Mouse (Mus musculus): ENCODE data around the gene Bscl2. TPM values are rescaled to one million over a fixed set of nuclear protein-coding genes. Genes with fewer than 3 reads are reported as not detected.
"Not testable (repeated sequence)": the region's sequence is repeated elsewhere in the genome, so short reads cannot be mapped to it uniquely, and the experiment has no call there.

Bscl2 gene
- total RNA-seq, 2 experiments from 2014 or later: 91.5 to 102 TPM

GRCm38 (mm10) chr19:8870381-8870780 is 33.1 kb downstream of the Bscl2 start:
- DNase-seq (ENCODE audit: low spot score in 2 of 2): not testable (repeated sequence)

GRCm38 (mm10) chr19:8870838-8871237 is 33.6 kb downstream of the Bscl2 start:
- DNase-seq (ENCODE audit: low spot score in 2 of 2): no peak

GRCm38 (mm10) chr19:8871267-8872186 is 34.3 kb downstream of the Bscl2 start, which contains the start of gene Ubxn1:
Gene Ubxn1 (plus strand): TSS chr19:8871496.
- peak; percentile 80 to 97 for DNase-seq (ENCODE audit: low spot score in 2 of 2)

- DNase-seq (ENCODE audit: low spot score in 2 of 2): no peak
Measured at GRCm38 (mm10) chr19:8872266-8872840, 35.1 kb downstream of the Bscl2 start.

- no peak for DNase-seq (ENCODE audit: low spot score in 2 of 2)
Measured at GRCm38 (mm10) chr19:8875031-8875430, 37.8 kb downstream of the Bscl2 start.

GRCm38 (mm10) chr19:8880311-8881033 is 43.2 kb downstream of the Bscl2 start, which contains the start of gene Uqcc3:
Gene Uqcc3 (minus strand): TSS chr19:8880923.
- DNase-seq (ENCODE audit: low spot score in 2 of 2): peak; percentile 72 to 83

- no peak for DNase-seq (ENCODE audit: low spot score in 2 of 2)
Measured at GRCm38 (mm10) chr19:8881034-8881392, 43.7 kb downstream of the Bscl2 start.

GRCm38 (mm10) chr19:8883616-8884015 is 46.3 kb downstream of the Bscl2 start, which contains the start of the genes Lbhd1 and Gm49403:
Gene Lbhd1 (plus strand): TSS chr19:8883732.
Gene Gm49403 (plus strand): TSS chr19:8883930.
- DNase-seq (ENCODE audit: low spot score in 2 of 2): no peak

- DNase-seq (ENCODE audit: low spot score in 2 of 2): no peak
Measured at GRCm38 (mm10) chr19:8886916-8887584, 49.8 kb downstream of the Bscl2 start.

GRCm38 (mm10) chr19:8887585-8888463 is 50.6 kb downstream of the Bscl2 start:
- DNase-seq (ENCODE audit: low spot score in 2 of 2): no peak

GRCm38 (mm10) chr19:8888511-8889385 is 51.5 kb downstream of the Bscl2 start, which contains the start of the genes 1810009A15Rik and Gm49416:
Gene 1810009A15Rik (plus strand): TSS chr19:8888853.
Gene Gm49416 (plus strand): TSS chr19:8888926.
- peak; percentile 78 to 91 for DNase-seq (ENCODE audit: low spot score in 2 of 2)

- DNase-seq (ENCODE audit: low spot score in 2 of 2): peak; percentile 65 to 74
Measured at GRCm38 (mm10) chr19:8892829-8893766, 55.8 kb downstream of the Bscl2 start, which contains the start of gene Ints5. Gene Ints5 (plus strand): TSS chr19:8893005.

GRCm38 (mm10) chr19:8895397-8895960 is 58.2 kb downstream of the Bscl2 start:
- no peak for DNase-seq (ENCODE audit: low spot score in 2 of 2)

GRCm38 (mm10) chr19:8896231-8896630 is 59.0 kb downstream of the Bscl2 start:
- DNase-seq (ENCODE audit: low spot score in 2 of 2): not testable (repeated sequence)

GRCm38 (mm10) chr19:8897211-8897864 is 60.1 kb downstream of the Bscl2 start:
- DNase-seq (ENCODE audit: low spot score in 2 of 2): peak in 1 of 2 experiments; percentile 37

GRCm38 (mm10) chr19:8897865-8898495 is 60.7 kb downstream of the Bscl2 start, which contains the start of gene Ganab:
Gene Ganab (plus strand): TSS chr19:8898071.
- DNase-seq (ENCODE audit: low spot score in 2 of 2): peak; percentile 85 to 95
